In the genomic region with DNA sequence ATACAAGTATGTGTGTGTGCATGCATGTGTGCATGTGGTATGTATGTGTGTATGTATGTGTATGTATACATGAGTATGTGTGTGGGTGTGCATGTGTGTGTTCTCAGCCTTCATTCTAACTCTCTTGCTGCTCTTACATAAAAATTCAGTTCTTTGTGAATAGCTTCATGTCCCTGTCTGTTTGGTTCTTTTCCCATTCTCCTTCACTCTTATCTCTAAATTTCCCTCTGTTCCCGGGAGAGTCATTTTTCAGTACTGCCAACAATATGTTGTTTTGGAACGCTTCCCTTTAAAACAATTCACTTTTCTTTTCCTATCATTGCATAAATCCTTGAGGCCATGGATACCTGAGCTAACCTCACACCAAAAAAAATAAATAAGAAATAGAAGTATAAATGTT, we compare ENCODE assay signal across 22 mouse cellular contexts. TPM values are rescaled to one million over a fixed set of nuclear protein-coding genes. Genes with fewer than 3 reads are reported as not detected.
"Had no signal": no experiment of that assay in that cellular context is flagged by ENCODE, and none has a peak within 500 bp of the region (broad histone marks: within the 10 kb centered on the region; RNA-seq: fewer than 3 reads in every experiment).

No protein-coding gene starts in this region.

- DNase-seq: kidney, adult 8-10 months; kidney, postnatal 10 days; kidney, postnatal 4 days; layer of hippocampus, adult 9-11 months; lung, adult 2 months; lung, postnatal 10 days; retina, postnatal 1 day; right cerebral cortex, postnatal 4 days; spleen, adult 18-20 months; thymus, postnatal 36 days had no signal

- H3K27me3 ChIP-seq: liver, embryonic 15.5 days; neural tube, embryonic 13.5 days had no signal

- H3K4me2 ChIP-seq: liver, embryonic 11.5 days; liver, embryonic 15.5 days; midbrain, embryonic 11.5 days; neural tube, embryonic 13.5 days had no signal

- H3K9me3 ChIP-seq: limb, embryonic 10.5 days; liver, embryonic 15.5 days; megakaryocyte, embryonic 14.5 days; neural tube, embryonic 13.5 days had no signal

- H3K4me1 ChIP-seq: limb, embryonic 10.5 days; liver, embryonic 15.5 days; neural tube, embryonic 13.5 days had no signal

- H3K9ac ChIP-seq: liver, embryonic 15.5 days; neural tube, embryonic 13.5 days had no signal

- H3K4me3 ChIP-seq: limb, embryonic 10.5 days; liver, embryonic 15.5 days; megakaryocyte, embryonic 14.5 days; neural tube, embryonic 13.5 days had no signal

- ATAC-seq: intestine, postnatal 0 days; midbrain, embryonic 16.5 days had no signal

- H3K36me3 ChIP-seq: limb, embryonic 10.5 days; liver, embryonic 15.5 days; neural tube, embryonic 13.5 days had no signal

- H3K27ac ChIP-seq: limb, embryonic 10.5 days; liver, embryonic 15.5 days; macrophage; neural tube, embryonic 13.5 days had no signal

RNA-seq across cellular contexts. Expression of a gene that starts 46.6 kb away (rescaled TPM):
- total RNA-seq: left cerebral cortex, postnatal 10 days had no signal
- polyA plus RNA-seq: intestine, postnatal 0 days; limb, embryonic 10.5 days; liver, embryonic 11.5 days; liver, embryonic 15.5 days; lung, adult 2 months; macrophage; midbrain, embryonic 11.5 days; midbrain, embryonic 16.5 days; neural tube, embryonic 13.5 days; stomach, embryonic 14.5 days; thymus, postnatal 0 days had no signal
